Mouse (Mus musculus) heart, postnatal 0 days (tissue): Measurements from ENCODE around the gene Ccser1. TPM values are rescaled to one million over a fixed set of nuclear protein-coding genes. Genes with fewer than 3 reads are reported as not detected.

ENCODE experiments used
- ATAC-seq: fragments of 200-750 bp; cut with Nextera tagmentation; 2 replicates; pipeline ENCODE4 v1.8.0; 2017; ENCODE audit warnings: low read depth, moderate number of reproducible peaks, moderate library complexity; ENCODE audit not compliant: insufficient read depth
- DNase-seq: peaks from one replicate; pipeline ENCODE4 v3.0.0-alpha.2; 2016; ENCODE audit warnings: low spot score
- H3K27ac ChIP-seq: fragments of 300-500 bp; sonication (generic); 2 replicates; pipeline ENCODE4 v1.5.1; 2014; ENCODE audit warnings: low read depth, mild to moderate bottlenecking
- H3K27me3 ChIP-seq: fragments of 300-500 bp; sonication (generic); 2 replicates; pipeline ENCODE4 v1.6.1; 2014; ENCODE audit warnings: low read length, mixed read lengths; ENCODE audit not compliant: control insufficient read depth, insufficient read depth
- H3K36me3 ChIP-seq: fragments of 300-500 bp; sonication (generic); replicated peaks from 2 replicates; pipeline ENCODE4 v1.6.1; 2014; ENCODE audit warnings: low read length, mixed read lengths; ENCODE audit not compliant: control insufficient read depth, insufficient read depth
- H3K4me1 ChIP-seq: fragments of 300-500 bp; sonication (generic); 2 replicates; pipeline ENCODE4 v1.6.1; 2014; ENCODE audit warnings: antibody characterized with exemption; ENCODE audit not compliant: control insufficient read depth, insufficient read depth
- H3K4me2 ChIP-seq: fragments of 300-500 bp; sonication (generic); 2 replicates; pipeline ENCODE4 v1.6.1; 2014; ENCODE audit warnings: low read depth, mild to moderate bottlenecking, low read length, moderate library complexity
- H3K4me3 ChIP-seq: fragments of 300-500 bp; sonication (generic); 2 replicates; pipeline ENCODE4 v1.5.1; 2014; ENCODE audit warnings: low read depth, low read length
- H3K9ac ChIP-seq: fragments of 300-500 bp; sonication (generic); replicated peaks from 2 replicates; pipeline ENCODE4 v1.6.1; 2014; ENCODE audit warnings: low read depth, low read length, mixed read lengths
- H3K9me3 ChIP-seq: fragments of 300-500 bp; sonication (generic); replicated peaks from 2 replicates; pipeline ENCODE4 v1.6.1; 2016; ENCODE audit warnings: low read length; ENCODE audit not compliant: control insufficient read depth
- CTCF ChIP-seq: IDR thresholded peaks from 2 replicates; pipeline ENCODE4 v1.5.1; 2016; ENCODE audit warnings: antibody characterized with exemption, control low read depth, low read depth
- EP300 ChIP-seq: IDR thresholded peaks from 2 replicates; pipeline ENCODE4 v1.6.1; 2016; ENCODE audit warnings: antibody characterized with exemption, low read depth
- WGBS: fragments of 180-500 bp; shearing (Covaris S2); extraction: QIAGEN DNeasy Blood & Tissue Kit; methylation state at CpG from one replicate; pipeline ENCODE4 v1.1.7; 2014; 5-methylcytosine and 5-hydroxymethylcytosine counted together
- polyA plus RNA-seq: library from polyadenylated mRNA; unstranded; fragments of >200 nt; fragmentation: Nextera tagmentation; extraction: Ambion mirVana; gene quantifications from 2 replicates; pipeline ENCODE4 v1.2.1, GENCODE M21; 2015
- total RNA-seq: library from RNA; depleted of rRNA; stranded (reverse); fragments of >200 nt; gene quantifications from 2 replicates; pipeline ENCODE4 v1.2.3, GENCODE M21; 2014; ENCODE audit warnings: low replicate concordance

Gene Ccser1
- total and polyA plus RNA-seq, 2 experiments from 2014 or later = 0.34 to 1.4 TPM

DNA sequence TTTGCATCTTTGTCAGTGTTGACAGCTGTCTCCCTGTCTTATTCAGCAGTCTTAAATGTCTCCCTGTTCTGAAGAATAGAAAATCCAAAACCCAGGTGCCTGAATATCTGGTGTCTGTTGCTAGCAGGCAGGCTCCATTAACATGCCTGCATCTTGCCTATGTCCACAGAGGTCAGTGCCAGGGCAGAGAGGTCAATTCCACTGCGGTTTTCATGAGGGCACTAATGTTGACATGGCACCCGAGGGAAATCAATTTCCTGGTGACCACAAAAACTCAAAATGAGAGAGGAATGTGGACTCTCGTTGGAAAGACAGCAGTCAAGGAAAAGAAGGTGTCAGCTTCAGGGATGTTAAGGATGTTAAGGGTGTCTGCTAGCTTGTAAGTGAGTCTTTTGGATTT lies 983.7 kb downstream of the Ccser1 start:
- WGBS = 61% methylated on average over 3 of the region's 3 CpGs
- no peaks in the 10 kb centered on the region for H3K27me3 ChIP-seq
- H3K4me2 ChIP-seq = no peak overlapping the region
- no peak overlapping the region for H3K9ac ChIP-seq
- DNase-seq (no peak), ATAC-seq (no peak)
- H3K4me3 ChIP-seq = no peak overlapping the region
- no peak for TF ChIP-seq CTCF
- no peaks in the 10 kb centered on the region for H3K36me3 ChIP-seq
- H3K9me3 ChIP-seq = no peaks in the 10 kb centered on the region
- no peak overlapping the region for H3K27ac ChIP-seq
- H3K4me1 ChIP-seq = no peaks in the 10 kb centered on the region

DNA sequence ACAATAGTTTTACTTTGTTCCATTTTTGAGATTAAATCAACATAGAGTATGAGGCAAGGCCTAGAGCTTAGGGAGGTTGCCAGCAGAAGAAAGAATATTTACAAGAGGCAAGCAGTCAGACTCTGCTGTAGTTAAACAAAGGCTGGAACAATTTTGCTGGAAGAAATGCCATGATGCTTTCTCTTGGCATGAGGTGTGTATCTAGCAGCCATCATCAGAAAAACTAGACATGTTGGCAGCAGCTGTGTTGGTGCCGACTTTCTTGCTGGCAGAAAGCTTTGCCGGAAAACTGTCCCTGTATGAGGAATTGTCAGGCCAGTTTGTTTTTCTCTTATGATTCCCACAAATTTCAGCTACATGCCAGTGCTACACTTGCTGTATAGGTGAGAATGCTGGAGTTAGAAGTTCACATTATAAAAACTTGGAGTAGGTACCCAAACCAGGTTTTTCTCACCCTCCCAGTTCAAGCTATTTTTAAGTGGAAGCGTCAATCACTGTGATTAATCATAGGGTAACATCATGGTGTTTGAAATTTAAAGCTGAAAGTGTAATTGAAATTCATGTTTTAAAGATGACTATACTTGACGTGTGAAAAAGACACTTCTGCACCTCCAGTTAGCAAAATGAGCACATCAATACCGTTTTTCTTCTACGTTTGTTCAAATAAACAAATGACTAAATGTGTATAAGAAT lies 1016.5 kb downstream of the Ccser1 start:
- H3K36me3 ChIP-seq = no peaks in the 10 kb centered on the region
- no peaks in the 10 kb centered on the region for H3K27me3 ChIP-seq
- H3K4me1 ChIP-seq = no peaks in the 10 kb centered on the region
- no peak overlapping the region for H3K4me2 ChIP-seq
- H3K9ac ChIP-seq = no peak overlapping the region
- no peak overlapping the region for H3K4me3 ChIP-seq
- no peak overlapping the region for H3K27ac ChIP-seq
- 80% methylated on average over 6 of the region's 6 CpGs for WGBS
- H3K9me3 ChIP-seq = no peaks in the 10 kb centered on the region
- ATAC-seq = no peak
- DNase-seq = no peak
- TF ChIP-seq EP300 (no peak), CTCF (no peak)

DNA sequence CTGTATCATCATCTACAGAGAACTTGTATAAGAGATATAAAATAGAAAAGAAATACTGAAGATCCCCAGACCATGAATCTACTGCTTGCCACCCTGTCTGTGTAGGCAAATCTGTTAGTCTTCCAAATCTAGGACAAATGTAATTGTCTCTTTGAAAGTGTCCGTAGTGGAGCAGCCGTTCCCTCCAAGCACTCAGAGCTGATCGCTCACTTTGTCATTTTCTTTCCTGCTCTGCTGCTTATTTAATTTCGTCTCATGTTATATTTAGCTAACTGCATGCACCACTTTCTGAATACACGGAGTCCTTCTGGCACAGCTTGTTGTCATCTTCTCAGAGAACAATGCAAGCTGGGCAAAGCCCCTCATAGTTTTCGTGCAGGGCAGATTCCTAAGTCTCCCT lies 1018.6 kb downstream of the Ccser1 start:
- WGBS = 45% methylated on average over 6 of the region's 6 CpGs

DNA sequence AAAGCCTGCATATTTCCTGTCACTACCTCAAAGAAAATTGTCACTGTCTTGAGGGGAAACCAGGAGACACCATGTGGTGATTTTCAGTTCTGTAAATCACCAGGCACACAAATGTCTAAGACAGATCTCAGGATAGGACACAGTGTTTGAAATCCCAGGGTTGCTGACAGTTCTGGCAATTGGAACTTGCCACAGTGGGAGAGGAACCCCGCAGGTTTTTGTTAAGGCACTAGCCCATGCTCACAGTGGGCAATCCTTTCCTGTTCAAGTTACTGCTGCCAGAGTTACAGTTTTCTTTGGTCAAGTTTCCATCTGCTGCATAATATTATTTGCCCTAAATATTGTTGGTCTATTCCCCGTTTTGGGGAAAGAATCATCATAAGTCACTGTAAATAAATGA lies 1024.9 kb downstream of the Ccser1 start:
- 31% methylated on average over 2 of the region's 2 CpGs for WGBS
- Histone ChIP-seq H3K9me3 (no peaks in the 10 kb centered on the region), H3K4me3 (no peak overlapping the region), H3K27me3 (no peaks in the 10 kb centered on the region), H3K27ac (no peak overlapping the region), H3K9ac (no peak overlapping the region), H3K36me3 (no peaks in the 10 kb centered on the region), H3K4me1 (no peaks in the 10 kb centered on the region), H3K4me2 (no peak overlapping the region)
- DNase-seq (no peak), ATAC-seq (no peak)
- no peak for TF ChIP-seq CTCF
- TF ChIP-seq EP300 = no peak

More for the DNA sequence above, 1018.6 kb downstream of the Ccser1 start:
- Histone ChIP-seq H3K9me3 (no peaks in the 10 kb centered on the region), H3K27ac (no peak overlapping the region), H3K36me3 (no peaks in the 10 kb centered on the region), H3K9ac (no peak overlapping the region), H3K4me1 (no peaks in the 10 kb centered on the region), H3K4me3 (no peak overlapping the region), H3K27me3 (no peaks in the 10 kb centered on the region), H3K4me2 (peak overlapping the region; percentile 7)
- TF ChIP-seq CTCF = no peak
- TF ChIP-seq EP300 = no peak
- ATAC-seq (no peak), DNase-seq (no peak)

DNA sequence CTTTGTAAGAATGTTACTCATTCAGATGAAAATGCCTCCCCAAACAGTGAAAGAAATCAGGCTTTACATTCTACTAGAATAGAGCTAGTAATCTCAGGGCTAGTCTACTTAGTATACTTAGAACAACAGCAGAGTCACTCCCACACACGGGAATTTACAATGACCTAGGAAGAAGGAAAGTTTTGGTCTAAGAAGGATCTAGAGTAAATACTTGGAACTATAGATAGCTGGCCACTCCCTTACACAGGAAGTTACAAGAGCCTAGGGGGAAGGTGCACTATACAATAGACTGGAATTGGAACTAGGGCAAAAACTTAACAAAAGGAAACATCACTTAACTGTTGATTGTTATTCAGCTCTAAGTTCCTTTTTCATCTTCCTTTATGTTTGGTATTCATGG lies 1041.7 kb downstream of the Ccser1 start:
- DNase-seq (no peak), ATAC-seq (no peak)
- 37% methylated on average over 1 of the region's 1 CpGs for WGBS

DNA sequence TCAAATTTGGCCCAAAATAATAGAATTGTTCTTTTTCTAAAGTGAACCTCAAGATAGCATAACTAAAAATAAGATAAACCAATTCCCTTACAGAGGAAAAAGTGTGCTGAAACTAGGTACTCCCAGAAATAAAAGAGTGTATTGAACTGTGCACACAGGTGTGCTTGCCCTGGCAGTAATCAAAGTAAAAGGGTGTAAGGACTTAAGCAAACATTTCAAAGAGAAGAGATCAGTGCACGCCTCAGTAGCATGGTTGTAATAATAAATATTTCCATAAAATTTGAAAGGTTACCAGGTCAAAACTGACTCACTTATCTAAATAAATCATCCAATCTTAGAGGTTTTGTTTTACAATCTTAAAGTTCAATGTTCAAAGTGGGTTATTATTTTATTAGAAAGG lies 1083.8 kb downstream of the Ccser1 start:
- H3K27ac ChIP-seq = no peak overlapping the region
- WGBS = 66% methylated on average over 1 of the region's 1 CpGs
- no peaks in the 10 kb centered on the region for H3K36me3 ChIP-seq
- H3K4me2 ChIP-seq = no peak overlapping the region
- no peaks in the 10 kb centered on the region for H3K9me3 ChIP-seq
- no peak for DNase-seq
- TF ChIP-seq EP300 (no peak), CTCF (no peak)
- H3K9ac ChIP-seq = no peak overlapping the region
- H3K4me1 ChIP-seq = no peaks in the 10 kb centered on the region
- no peak overlapping the region for H3K4me3 ChIP-seq
- no peaks in the 10 kb centered on the region for H3K27me3 ChIP-seq
- ATAC-seq = no peak

More for the DNA sequence above, 1041.7 kb downstream of the Ccser1 start:
- Histone ChIP-seq H3K9ac (no peak overlapping the region), H3K36me3 (no peaks in the 10 kb centered on the region), H3K4me2 (no peak overlapping the region), H3K4me1 (no peaks in the 10 kb centered on the region), H3K27ac (no peak overlapping the region), H3K4me3 (no peak overlapping the region), H3K9me3 (no peaks in the 10 kb centered on the region), H3K27me3 (no peaks in the 10 kb centered on the region)
- TF ChIP-seq CTCF (no peak), EP300 (no peak)
